Mouse (Mus musculus): ENCODE measurements around the gene Rps27a. TPM values are rescaled to one million over a fixed set of nuclear protein-coding genes. Genes with fewer than 3 reads are reported as not detected.

Rps27a gene
- polyA plus RNA-seq (2014; fragmentation: Illumina TruSeq; extraction: RNeasy Lipid Tissue Mini Kit (QIAGEN cat#74804); ENCODE audit: low read depth, low replicate concordance) = 630 TPM

DNA sequence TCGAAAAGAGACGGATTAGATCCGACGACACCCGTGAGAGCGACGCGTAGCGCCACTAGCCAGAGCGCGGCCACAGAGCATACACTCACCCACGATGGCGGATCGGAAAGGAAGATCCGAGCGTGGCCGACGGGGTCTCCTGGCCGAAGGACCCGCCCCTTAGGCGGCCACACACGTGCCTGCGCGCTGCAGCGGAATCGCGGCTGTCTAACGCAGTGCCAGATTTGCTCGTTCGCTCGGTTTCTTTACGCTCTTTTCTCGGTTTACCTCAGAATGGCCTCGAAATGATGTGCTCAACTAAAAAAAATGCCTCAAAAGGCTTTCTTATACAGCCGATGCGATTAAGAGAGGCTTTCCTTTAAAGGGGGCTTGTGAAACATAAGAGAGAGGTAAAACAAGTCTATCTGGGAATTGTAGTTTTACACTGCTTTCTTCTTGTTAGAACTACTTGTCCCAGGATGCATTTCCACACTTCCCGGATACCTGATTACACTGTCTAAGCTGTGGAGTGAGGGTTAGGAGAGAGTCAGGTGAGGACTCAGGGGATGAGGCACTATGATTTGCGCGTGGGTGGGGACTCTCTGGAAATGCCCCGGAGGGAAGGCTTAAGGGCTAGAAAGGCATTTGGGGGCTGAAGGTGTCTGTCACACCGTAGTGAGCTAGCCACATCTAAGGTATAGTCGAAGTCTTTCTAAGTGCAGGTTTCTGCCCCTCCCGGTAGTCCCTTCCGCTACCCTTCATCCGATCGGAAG, at the start of gene Rps27a, which contains the start of gene Clhc1:
Gene Rps27a, minus strand, starts transcription at position 358 of the 752 bp plus-strand sequence.
Gene Clhc1, plus strand, starts transcription at position 199 of the 752 bp plus-strand sequence.

GRCm38 (mm10) chr11:29525988-29526794, 21.7 kb downstream of the Rps27a start, which contains the start of gene Mtif2:
TSS of gene Mtif2 (plus strand) at chr11:29526408.

GRCm38 (mm10) chr11:29514682-29515412, 33.1 kb downstream of the Rps27a start, which contains the start of gene Prorsd1:
TSS of gene Prorsd1 (minus strand) at chr11:29515033.

Other genes starting within 250 kb of the Rps27a start
- 0.90 TPM for gene Ccdc88a, start 174.5 kb downstream of the Rps27a start, polyA plus RNA-seq (2014; fragmentation: Illumina TruSeq; extraction: RNeasy Lipid Tissue Mini Kit (QIAGEN cat#74804); ENCODE audit: low read depth, low replicate concordance)
- 43.5 TPM for gene Prorsd1, start 33.1 kb downstream of the Rps27a start, polyA plus RNA-seq (2014; fragmentation: Illumina TruSeq; extraction: RNeasy Lipid Tissue Mini Kit (QIAGEN cat#74804); ENCODE audit: low read depth, low replicate concordance)
- 52.5 TPM for gene Mtif2, start 21.7 kb downstream of the Rps27a start, polyA plus RNA-seq (2014; fragmentation: Illumina TruSeq; extraction: RNeasy Lipid Tissue Mini Kit (QIAGEN cat#74804); ENCODE audit: low read depth, low replicate concordance)
- gene Clhc1, start 159 bp downstream of the Rps27a start, polyA plus RNA-seq (2014; fragmentation: Illumina TruSeq; extraction: RNeasy Lipid Tissue Mini Kit (QIAGEN cat#74804); ENCODE audit: low read depth, low replicate concordance) = 0.19 TPM
- 411 TPM for gene Rtn4, start 144.8 kb upstream of the Rps27a start, polyA plus RNA-seq (2014; fragmentation: Illumina TruSeq; extraction: RNeasy Lipid Tissue Mini Kit (QIAGEN cat#74804); ENCODE audit: low read depth, low replicate concordance)